Mouse (Mus musculus): ENCODE measurements at regions not wholly inside any gene's neighbourhood (a gene's known extent, or its start where the extent isn't known, plus 50 kb on each side); places are given as distances from the start of the nearest gene placed in this dataset.

- ATAC-seq (ENCODE audit: poor library complexity, severe bottlenecking) = no peak
Observed at GRCm38 (mm10) chr6:103381930-103382329, 128.5 kb upstream of the Chl1 start.

GRCm38 (mm10) chr6:103386591-103386990 lies 123.8 kb upstream of the Chl1 start:
- no peak for ATAC-seq (ENCODE audit: poor library complexity, severe bottlenecking)

GRCm38 (mm10) chr6:103405961-103406360 lies 104.4 kb upstream of the Chl1 start:
- no peak for ATAC-seq (ENCODE audit: poor library complexity, severe bottlenecking)

GRCm38 (mm10) chr6:103414888-103415287 lies 95.5 kb upstream of the Chl1 start:
- peak; percentile 60 for ATAC-seq (ENCODE audit: poor library complexity, severe bottlenecking)

GRCm38 (mm10) chr6:103421013-103421933 lies 89.1 kb upstream of the Chl1 start:
- no peak for ATAC-seq (ENCODE audit: poor library complexity, severe bottlenecking)

GRCm38 (mm10) chr6:103430933-103431594 lies 79.3 kb upstream of the Chl1 start:
- ATAC-seq (ENCODE audit: poor library complexity, severe bottlenecking) = no peak

- ATAC-seq (ENCODE audit: poor library complexity, severe bottlenecking) = no peak
Observed at GRCm38 (mm10) chr6:103431595-103431957, 78.8 kb upstream of the Chl1 start.
